Mouse (Mus musculus): ENCODE data around the gene Ccdc32. TPM values are rescaled to one million over a fixed set of nuclear protein-coding genes. Genes with fewer than 3 reads are reported as not detected.

Gene Ccdc32
- polyA plus RNA-seq (2015; fragmentation: Nextera tagmentation; extraction: Ambion mirVana), result 23.2 and 25.3 TPM in 2 replicates

DNA sequence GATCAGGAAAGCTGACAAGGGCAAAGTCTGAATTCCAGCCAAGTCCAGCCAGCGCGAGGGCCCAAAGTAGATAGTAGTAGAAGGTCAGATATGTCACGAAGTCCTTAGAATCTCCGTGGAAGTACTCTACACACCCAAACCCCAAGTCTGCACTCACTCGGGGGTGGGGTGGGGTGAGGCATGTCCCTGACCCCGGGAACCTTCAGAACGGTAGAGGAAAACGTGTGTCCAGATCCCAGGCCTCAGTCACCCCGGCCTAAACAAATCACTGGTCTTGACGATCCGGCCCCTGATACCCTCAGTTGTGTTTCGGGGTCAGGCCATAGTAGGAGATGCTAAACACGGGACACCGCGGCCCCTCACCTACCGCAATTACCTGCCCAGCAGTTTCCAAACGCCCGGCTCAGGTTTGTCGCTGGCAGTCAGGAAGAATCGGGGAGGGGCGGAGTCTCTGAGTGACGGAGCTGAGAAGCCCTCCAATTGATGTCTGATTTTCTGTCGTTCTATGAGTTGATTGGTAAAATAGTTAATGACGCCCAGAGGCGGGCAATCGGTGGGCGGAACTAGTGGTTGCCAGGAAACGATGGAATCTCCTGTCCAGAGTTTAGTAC, at the start of gene Ccdc32:
TSS of gene Ccdc32 (minus strand) at position 453 of the 611 bp plus-strand sequence.
- Histone ChIP-seq H3K4me3 (ENCODE audit: low read depth, low read length) (peak within 1 kb of the TSS; percentile 61), H3K27ac (ENCODE audit: low read length) (peak within 1 kb of the TSS; percentile 71; the same call in 1 of the 2 replicates), H3K36me3 (ENCODE audit: insufficient read depth, low read length) (no peaks in the 10 kb centered on the region), H3K4me2 (replicated peaks; ENCODE audit: low read depth, low read length) (peak within 1 kb of the TSS; percentile 74), H3K9me3 (ENCODE audit: low read length) (no peaks in the 10 kb centered on the region), H3K27me3 (replicated peaks; ENCODE audit: insufficient read depth, low read length) (no peaks in the 10 kb centered on the region), H3K9ac (replicated peaks; ENCODE audit: low read depth) (peak within 1 kb of the TSS; percentile 73), H3K4me1 (ENCODE audit: insufficient read depth, low read depth, low read length) (no peaks in the 10 kb centered on the region)
- TF ChIP-seq CTCF (IDR thresholded peaks at IDR 0.05), result no peak
- TF ChIP-seq EP300 (IDR thresholded peaks at IDR 0.05), result no peak
- DNase-seq (ENCODE audit: low spot score) (peak; percentile 99), ATAC-seq (peak; percentile 99)
- WGBS, result under 1% methylated on average over 28 of the region's 28 CpGs

DNA sequence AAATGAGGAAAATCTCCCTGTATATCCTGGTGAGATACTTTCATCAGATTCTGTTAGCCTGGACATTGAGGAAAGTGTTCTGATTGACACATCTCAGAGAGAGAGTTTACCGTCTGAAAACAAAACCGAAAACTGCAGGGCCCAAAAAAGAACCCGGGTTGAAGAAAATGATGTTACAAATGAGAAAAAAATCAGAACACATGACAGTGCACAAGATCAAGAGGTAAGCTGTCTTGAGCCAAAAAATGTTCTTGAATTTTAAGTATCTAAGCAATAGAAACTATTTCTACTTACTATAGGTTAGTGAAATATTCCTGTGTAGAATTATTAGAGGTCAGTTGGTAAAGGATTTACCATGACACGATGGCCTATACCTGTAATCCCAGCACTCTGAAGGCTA, 43.2 kb upstream of the Ccdc32 start:
- no peak for DNase-seq (ENCODE audit: low spot score)

DNA sequence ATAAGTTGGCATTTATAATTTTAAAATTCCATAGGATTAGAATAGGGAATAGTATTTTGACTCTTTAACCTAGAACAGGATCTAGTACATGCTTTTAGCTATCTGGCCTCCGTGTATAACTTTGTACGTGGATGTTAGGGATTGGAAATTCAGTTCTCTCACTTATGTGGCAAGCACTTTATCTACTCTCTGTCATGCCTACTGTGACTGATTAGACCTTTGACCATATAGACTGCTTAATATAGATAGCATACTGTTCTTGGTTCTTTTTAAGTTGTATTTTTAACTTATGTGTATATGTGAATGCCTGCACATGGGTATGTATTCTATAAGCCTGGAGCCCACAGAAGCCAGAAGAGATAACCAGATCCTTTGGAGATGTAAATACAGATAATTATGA, 30.9 kb upstream of the Ccdc32 start:
- no peak for DNase-seq (ENCODE audit: low spot score)
- no peak for ATAC-seq
- H3K9ac ChIP-seq (replicated peaks; ENCODE audit: low read depth), result no peak overlapping the region
- 100% methylated on average over 2 of the region's 2 CpGs for WGBS
- H3K27ac ChIP-seq (ENCODE audit: low read length), result no peak overlapping the region
- H3K4me3 ChIP-seq (ENCODE audit: low read depth, low read length), result no peak overlapping the region
- H3K27me3 ChIP-seq (replicated peaks; ENCODE audit: insufficient read depth, low read length), result no peaks in the 10 kb centered on the region
- H3K4me1 ChIP-seq (ENCODE audit: insufficient read depth, low read depth, low read length), result no peaks in the 10 kb centered on the region
- no peaks in the 10 kb centered on the region for H3K9me3 ChIP-seq (ENCODE audit: low read length)
- no peaks in the 10 kb centered on the region for H3K36me3 ChIP-seq (ENCODE audit: insufficient read depth, low read length)
- no peak overlapping the region for H3K4me2 ChIP-seq (replicated peaks; ENCODE audit: low read depth, low read length)
- TF ChIP-seq EP300 (IDR thresholded peaks at IDR 0.05) (no peak), CTCF (IDR thresholded peaks at IDR 0.05) (no peak)

More for the DNA sequence above, 43.2 kb upstream of the Ccdc32 start:
- H3K9me3 ChIP-seq (ENCODE audit: low read length), result no peaks in the 10 kb centered on the region
- no peak overlapping the region for H3K4me3 ChIP-seq (ENCODE audit: low read depth, low read length)
- no peak for TF ChIP-seq EP300 (IDR thresholded peaks at IDR 0.05)
- no peak for TF ChIP-seq CTCF (IDR thresholded peaks at IDR 0.05)
- WGBS, result 93% methylated on average over 4 of the region's 4 CpGs
- no peak for ATAC-seq
- H3K36me3 ChIP-seq (ENCODE audit: insufficient read depth, low read length), result no peaks in the 10 kb centered on the region
- no peak overlapping the region for H3K27ac ChIP-seq (ENCODE audit: low read length)
- H3K27me3 ChIP-seq (replicated peaks; ENCODE audit: insufficient read depth, low read length), result no peaks in the 10 kb centered on the region
- no peak overlapping the region for H3K9ac ChIP-seq (replicated peaks; ENCODE audit: low read depth)
- H3K4me1 ChIP-seq (ENCODE audit: insufficient read depth, low read depth, low read length), result no peaks in the 10 kb centered on the region
- H3K4me2 ChIP-seq (replicated peaks; ENCODE audit: low read depth, low read length), result no peak overlapping the region

DNA sequence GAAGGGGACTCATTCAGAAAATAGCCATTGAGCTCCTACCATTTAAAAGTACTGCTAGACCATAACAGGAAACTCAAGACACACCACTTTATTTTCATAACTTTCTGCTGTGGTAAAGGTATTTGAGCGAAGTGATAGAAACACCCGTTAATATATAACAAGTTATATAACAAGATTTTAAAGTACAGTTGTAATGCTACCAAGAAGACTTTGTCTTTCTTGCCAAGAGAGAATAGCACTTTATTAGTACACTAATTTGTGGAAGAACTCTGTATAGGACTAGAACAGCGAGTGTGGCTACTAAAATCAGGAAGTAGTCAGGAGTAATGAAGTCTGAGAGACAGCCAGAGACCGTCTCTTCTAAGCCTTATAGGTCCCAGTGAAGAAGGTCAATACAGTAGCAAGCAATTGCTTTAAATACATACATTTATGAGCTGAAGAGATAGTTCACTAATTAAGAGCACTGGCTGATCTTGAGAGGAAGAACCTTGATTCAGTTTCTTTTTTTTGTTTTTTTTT, 21.0 kb upstream of the Ccdc32 start:
- no peak for DNase-seq (ENCODE audit: low spot score)
- no peak for ATAC-seq
- no peak overlapping the region for H3K9ac ChIP-seq (replicated peaks; ENCODE audit: low read depth)
- no peaks in the 10 kb centered on the region for H3K36me3 ChIP-seq (ENCODE audit: insufficient read depth, low read length)
- no peak overlapping the region for H3K4me2 ChIP-seq (replicated peaks; ENCODE audit: low read depth, low read length)
- H3K27ac ChIP-seq (ENCODE audit: low read length), result no peak overlapping the region
- H3K4me1 ChIP-seq (ENCODE audit: insufficient read depth, low read depth, low read length), result no peaks in the 10 kb centered on the region
- H3K9me3 ChIP-seq (ENCODE audit: low read length), result no peaks in the 10 kb centered on the region
- no peaks in the 10 kb centered on the region for H3K27me3 ChIP-seq (replicated peaks; ENCODE audit: insufficient read depth, low read length)
- WGBS, result 87% methylated on average over 4 of the region's 4 CpGs
- TF ChIP-seq EP300 (IDR thresholded peaks at IDR 0.05) (no peak), CTCF (IDR thresholded peaks at IDR 0.05) (no peak)
- no peak overlapping the region for H3K4me3 ChIP-seq (ENCODE audit: low read depth, low read length)

DNA sequence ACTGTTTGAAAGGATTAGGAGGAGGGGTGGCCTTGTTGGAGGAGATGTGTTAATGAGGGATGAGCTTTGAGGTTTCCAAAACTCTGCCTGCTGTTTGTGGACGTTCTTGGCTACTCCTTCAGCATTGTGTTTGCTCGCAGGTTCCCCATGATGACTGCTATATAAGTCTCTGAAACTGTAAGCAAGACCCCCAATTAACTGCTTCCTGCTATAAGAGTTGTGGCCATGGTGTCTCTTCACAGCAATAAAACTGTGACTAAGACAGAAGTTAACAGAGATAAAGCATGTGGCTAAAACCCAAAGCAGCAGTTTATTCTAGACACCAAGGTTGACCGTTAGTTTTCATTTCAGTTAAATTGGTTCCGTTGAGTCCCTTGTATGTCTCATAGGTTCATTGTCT, 18.7 kb upstream of the Ccdc32 start:
- no peak for ATAC-seq
- TF ChIP-seq EP300 (IDR thresholded peaks at IDR 0.05) (no peak), CTCF (IDR thresholded peaks at IDR 0.05) (no peak)
- Histone ChIP-seq H3K36me3 (ENCODE audit: insufficient read depth, low read length) (no peaks in the 10 kb centered on the region), H3K4me3 (ENCODE audit: low read depth, low read length) (peak overlapping the region; percentile 87; the same call in 1 of the 2 replicates), H3K4me2 (replicated peaks; ENCODE audit: low read depth, low read length) (peak overlapping the region; percentile 67), H3K27ac (ENCODE audit: low read length) (no peak overlapping the region), H3K9me3 (ENCODE audit: low read length) (no peaks in the 10 kb centered on the region), H3K27me3 (replicated peaks; ENCODE audit: insufficient read depth, low read length) (no peaks in the 10 kb centered on the region), H3K9ac (replicated peaks; ENCODE audit: low read depth) (0 out of 2 replicates have a peak overlapping the region, but pooled peaks have one; percentile 51), H3K4me1 (ENCODE audit: insufficient read depth, low read depth, low read length) (no peaks in the 10 kb centered on the region)
- 16% methylated on average over 4 of the region's 4 CpGs for WGBS
- no peak for DNase-seq (ENCODE audit: low spot score)

DNA sequence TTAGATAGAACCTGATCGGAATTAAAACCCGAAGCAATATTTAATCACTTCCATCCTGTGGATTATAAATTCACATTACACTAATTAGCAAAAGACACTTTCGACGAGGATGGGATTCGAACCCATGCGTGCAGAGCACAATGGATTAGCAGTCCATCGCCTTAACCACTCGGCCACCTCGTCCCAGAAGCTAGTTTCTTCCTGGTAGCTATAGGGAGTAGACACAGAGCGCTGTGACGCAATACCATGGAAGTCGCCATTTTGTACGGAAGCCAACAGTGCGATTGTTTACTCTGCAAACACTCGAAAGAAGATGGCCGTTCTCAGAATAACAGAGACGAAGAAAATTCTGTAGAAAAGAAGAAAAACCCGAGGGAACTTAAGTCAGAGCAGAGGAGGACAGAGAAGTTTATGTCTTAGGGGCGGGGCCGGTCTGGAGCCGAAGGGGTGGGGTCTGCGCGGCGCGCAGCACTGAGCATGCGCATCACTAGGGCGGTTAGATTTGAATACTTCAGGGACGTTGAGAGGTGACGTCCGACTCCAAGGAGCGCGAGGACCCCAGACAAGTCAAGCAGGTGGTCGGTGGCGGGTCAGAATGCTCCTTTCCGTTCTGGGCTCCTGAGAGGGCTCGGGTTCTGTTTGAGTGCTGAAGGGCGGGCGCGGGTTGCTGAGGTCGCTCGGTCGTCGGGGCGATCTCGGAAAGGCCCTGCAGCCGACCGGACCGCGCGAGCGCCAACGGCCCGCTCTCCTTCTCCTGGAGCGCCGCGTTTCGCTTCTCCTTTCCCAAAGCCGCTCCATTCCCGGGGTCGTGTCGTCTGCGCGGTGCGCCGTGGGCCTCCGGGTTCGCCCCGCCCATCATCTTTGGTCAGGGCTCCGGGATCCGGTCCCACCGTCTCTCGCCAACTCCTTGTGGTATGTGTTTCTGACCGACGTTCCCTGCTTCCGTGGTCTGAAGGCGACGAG, 17.7 kb upstream of the Ccdc32 start, which contains the start of gene Knl1:
TSS of gene Knl1 (plus strand) at position 471 of the 963 bp plus-strand sequence.
- peak within 1 kb of the TSS; percentile 87 for H3K4me3 ChIP-seq (ENCODE audit: low read depth, low read length)
- H3K36me3 ChIP-seq (ENCODE audit: insufficient read depth, low read length), result no peaks in the 10 kb centered on the region
- H3K27me3 ChIP-seq (replicated peaks; ENCODE audit: insufficient read depth, low read length), result no peaks in the 10 kb centered on the region
- peak; percentile 92 for DNase-seq (ENCODE audit: low spot score)
- no peak for TF ChIP-seq CTCF (IDR thresholded peaks at IDR 0.05)
- TF ChIP-seq EP300 (IDR thresholded peaks at IDR 0.05), result 0 out of 2 replicates have a peak, but pooled peaks have one; percentile 37
- under 1% methylated on average over 77 of the region's 77 CpGs for WGBS
- peak within 1 kb of the TSS; percentile 67 for H3K4me2 ChIP-seq (replicated peaks; ENCODE audit: low read depth, low read length)
- H3K9ac ChIP-seq (replicated peaks; ENCODE audit: low read depth), result peak within 1 kb of the TSS; percentile 51
- no peaks in the 10 kb centered on the region for H3K9me3 ChIP-seq (ENCODE audit: low read length)
- no peaks in the 10 kb centered on the region for H3K4me1 ChIP-seq (ENCODE audit: insufficient read depth, low read depth, low read length)
- peak within 1 kb of the TSS; percentile 90 for H3K27ac ChIP-seq (ENCODE audit: low read length)
- ATAC-seq, result peak; percentile 96
